Mouse (Mus musculus): ENCODE measurements around the gene Ehhadh.
"Not testable (repeated sequence)": the region's sequence is repeated elsewhere in the genome, so short reads cannot be mapped to it uniquely, and the experiment has no call there.

The Ehhadh gene

GRCm38 (mm10) chr16:21787516-21788353, at the start of gene Ehhadh:
Gene Ehhadh, minus strand, starts transcription at chr16:21787807.
- in situ Hi-C loops (cut with MseI, MboI), result no loop called here

- in situ Hi-C loops (cut with MseI, MboI), result loop anchor here (10.0 to 25.0 kb wide), 2 partner anchors 176 to 188 kb away; partner anchors contain the start of gene Senp2 (in 1 of the 2)
Observed at GRCm38 (mm10) chr16:21836311-21837072, 48.9 kb upstream of the Ehhadh start.

GRCm38 (mm10) chr16:21835584-21835931, 48.0 kb upstream of the Ehhadh start:
- in situ Hi-C loops (cut with MseI, MboI), result loop anchor here (10.0 to 25.0 kb wide), 2 partner anchors 177 to 189 kb away; partner anchors contain the start of gene Senp2 (in 1 of the 2)

- in situ Hi-C loops (cut with MseI, MboI), result loop anchor here (10.0 to 25.0 kb wide), 2 partner anchors 177 to 190 kb away; partner anchors contain the start of gene Senp2 (in 1 of the 2)
Observed at GRCm38 (mm10) chr16:21834866-21835583, 47.4 kb upstream of the Ehhadh start.

GRCm38 (mm10) chr16:21833970-21834369, 46.4 kb upstream of the Ehhadh start:
- in situ Hi-C loops (cut with MseI, MboI), result loop anchor here (10.0 to 25.0 kb wide), 2 partner anchors 178 to 191 kb away; partner anchors contain the start of gene Senp2 (in 1 of the 2)

- in situ Hi-C loops (cut with MseI, MboI), result loop anchor here (10.0 to 25.0 kb wide), 2 partner anchors 179 to 191 kb away; partner anchors contain the start of gene Senp2 (in 1 of the 2)
Observed at GRCm38 (mm10) chr16:21833469-21833868, 45.9 kb upstream of the Ehhadh start.

- in situ Hi-C loops (cut with MseI, MboI), result loop anchor here (10.0 to 25.0 kb wide), 2 partner anchors 181 to 193 kb away; partner anchors contain the start of gene Senp2 (in 1 of the 2)
Observed at GRCm38 (mm10) chr16:21831764-21832163, 44.2 kb upstream of the Ehhadh start.

GRCm38 (mm10) chr16:21830784-21831183, 43.2 kb upstream of the Ehhadh start:
- in situ Hi-C loops (cut with MseI, MboI), result loop anchor here (10.0 to 25.0 kb wide), 2 partner anchors 182 to 194 kb away; partner anchors contain the start of gene Senp2 (in 1 of the 2)

- in situ Hi-C loops (cut with MseI, MboI), result loop anchor here (10.0 to 25.0 kb wide), 2 partner anchors 183 to 195 kb away; partner anchors contain the start of gene Senp2 (in 1 of the 2)
Observed at GRCm38 (mm10) chr16:21829711-21830110, 42.1 kb upstream of the Ehhadh start.

GRCm38 (mm10) chr16:21827581-21827980, 40.0 kb upstream of the Ehhadh start:
- in situ Hi-C loops (cut with MseI, MboI), result loop anchor here in 1 of 2 experiments (25.0 kb wide), 1 partner anchor 185 kb away; the partner anchor contains the start of gene Senp2

GRCm38 (mm10) chr16:21827153-21827552, 39.5 kb upstream of the Ehhadh start:
- in situ Hi-C loops (cut with MseI, MboI), result loop anchor here in 1 of 2 experiments (25.0 kb wide), 1 partner anchor 185 kb away; the partner anchor contains the start of gene Senp2

- in situ Hi-C loops (cut with MseI, MboI), result loop anchor here in 1 of 2 experiments (25.0 kb wide), 1 partner anchor 187 kb away; the partner anchor contains the start of gene Senp2
Observed at GRCm38 (mm10) chr16:21825612-21826031, 38.0 kb upstream of the Ehhadh start.

- in situ Hi-C loops (cut with MseI, MboI), result no loop called here
Observed at GRCm38 (mm10) chr16:21818629-21819028, 31.0 kb upstream of the Ehhadh start.

- in situ Hi-C loops (cut with MseI, MboI), result no loop called here
Observed at GRCm38 (mm10) chr16:21818132-21818531, 30.5 kb upstream of the Ehhadh start.

GRCm38 (mm10) chr16:21815669-21816010, 28.0 kb upstream of the Ehhadh start:
- in situ Hi-C loops (cut with MseI, MboI), result no loop called here

GRCm38 (mm10) chr16:21814861-21815668, 27.5 kb upstream of the Ehhadh start:
- in situ Hi-C loops (cut with MseI, MboI), result no loop called here

GRCm38 (mm10) chr16:21813164-21813834, 25.7 kb upstream of the Ehhadh start:
- in situ Hi-C loops (cut with MseI, MboI), result no loop called here

GRCm38 (mm10) chr16:21807786-21808185, 20.2 kb upstream of the Ehhadh start:
- in situ Hi-C loops (cut with MseI, MboI), result not testable (repeated sequence)

GRCm38 (mm10) chr16:21806892-21807291, 19.3 kb upstream of the Ehhadh start:
- in situ Hi-C loops (cut with MseI, MboI), result no loop called here

All from mouse trophoblast stem cell (cell line).